Mouse (Mus musculus) spleen, postnatal 10 days (tissue): ENCODE results near the gene Ccdc106.
"Not testable (repeated sequence)": the region's sequence is repeated elsewhere in the genome, so short reads cannot be mapped to it uniquely, and the experiment has no call there.

Experiments used
- DNase-seq, 2 experiments: peaks; one replicate each; pipeline ENCODE4 v3.0.0; 2021 to 2022; ENCODE audit warnings: low spot score in 2 of 2

Ccdc106 gene

DNA sequence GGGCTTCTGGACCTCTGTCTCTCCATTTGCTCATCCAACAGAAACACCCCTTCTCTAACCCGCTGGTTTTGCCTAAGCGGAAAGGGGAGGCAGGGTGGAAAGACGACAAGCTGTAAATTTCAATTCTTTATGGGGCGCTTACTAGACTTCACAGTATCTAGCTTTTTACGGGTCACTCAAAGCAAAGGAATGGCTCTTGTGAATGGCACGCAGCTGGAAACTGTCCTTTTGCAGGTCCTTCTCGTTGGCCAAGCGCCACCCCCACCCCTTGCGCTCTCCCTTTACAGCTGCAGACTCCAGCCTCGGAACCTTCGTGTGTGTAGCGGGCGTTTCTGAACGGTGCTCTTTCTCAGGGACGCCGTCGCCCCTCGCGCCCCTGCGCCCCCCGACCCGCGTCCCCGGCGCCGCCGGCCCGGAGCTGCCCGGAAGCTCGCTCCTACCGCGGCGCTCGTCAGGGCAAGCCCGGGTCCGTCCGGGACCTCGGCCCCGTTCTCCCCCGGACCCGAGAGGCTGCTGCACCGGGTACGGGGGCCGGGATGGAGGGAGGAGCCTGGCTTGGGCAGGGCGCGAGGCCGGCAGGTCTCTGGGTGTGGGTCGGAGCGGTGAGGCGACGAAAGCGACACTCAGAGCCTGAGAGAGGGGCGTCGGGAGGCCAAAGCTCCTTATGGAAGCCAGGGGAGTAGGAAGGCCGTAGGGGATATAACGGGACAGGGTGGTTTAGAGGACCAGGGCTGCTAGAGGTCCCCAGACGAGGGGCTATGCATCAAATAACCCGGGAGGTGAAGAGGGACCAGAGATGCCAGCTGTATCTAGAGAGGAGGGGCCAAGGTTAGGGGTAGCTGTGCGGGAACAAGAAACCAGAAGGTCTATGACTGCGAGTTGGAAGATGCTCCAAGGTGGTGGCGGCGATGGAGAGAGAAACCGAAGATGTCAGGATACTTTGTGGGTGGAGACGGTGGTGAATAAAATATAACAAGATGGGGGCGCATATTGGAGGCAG is 31.1 kb downstream of the Ccdc106 start, which contains the start of gene Zfp580:
Gene Zfp580 (plus strand): TSS at position 346 of the 1,000 bp plus-strand sequence.
- peak; percentile 52 to 67 for DNase-seq

DNA sequence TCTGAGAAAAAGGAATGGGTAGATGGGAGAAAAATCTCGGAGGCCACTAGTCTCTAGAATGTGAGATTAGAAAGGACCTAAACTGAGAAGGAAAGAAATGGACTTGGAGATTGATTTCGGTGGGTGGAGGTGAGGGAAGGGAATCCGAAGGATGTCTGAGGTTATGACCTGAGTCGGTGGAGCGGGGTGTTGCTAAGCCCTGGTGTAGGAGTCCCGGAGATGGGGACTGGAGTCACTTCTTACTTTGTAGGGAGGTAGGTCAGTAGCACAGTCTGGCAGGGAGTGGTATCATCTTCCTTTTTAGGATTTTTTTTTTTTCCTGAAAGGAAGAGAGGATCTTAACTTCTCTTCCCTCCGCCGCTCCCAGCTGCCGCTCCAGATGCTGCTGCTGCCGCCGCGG is 32.1 kb downstream of the Ccdc106 start:
- no peak for DNase-seq

GRCm38 (mm10) chr7:5052931-5053343 is 32.6 kb downstream of the Ccdc106 start:
- DNase-seq, result no peak

DNA sequence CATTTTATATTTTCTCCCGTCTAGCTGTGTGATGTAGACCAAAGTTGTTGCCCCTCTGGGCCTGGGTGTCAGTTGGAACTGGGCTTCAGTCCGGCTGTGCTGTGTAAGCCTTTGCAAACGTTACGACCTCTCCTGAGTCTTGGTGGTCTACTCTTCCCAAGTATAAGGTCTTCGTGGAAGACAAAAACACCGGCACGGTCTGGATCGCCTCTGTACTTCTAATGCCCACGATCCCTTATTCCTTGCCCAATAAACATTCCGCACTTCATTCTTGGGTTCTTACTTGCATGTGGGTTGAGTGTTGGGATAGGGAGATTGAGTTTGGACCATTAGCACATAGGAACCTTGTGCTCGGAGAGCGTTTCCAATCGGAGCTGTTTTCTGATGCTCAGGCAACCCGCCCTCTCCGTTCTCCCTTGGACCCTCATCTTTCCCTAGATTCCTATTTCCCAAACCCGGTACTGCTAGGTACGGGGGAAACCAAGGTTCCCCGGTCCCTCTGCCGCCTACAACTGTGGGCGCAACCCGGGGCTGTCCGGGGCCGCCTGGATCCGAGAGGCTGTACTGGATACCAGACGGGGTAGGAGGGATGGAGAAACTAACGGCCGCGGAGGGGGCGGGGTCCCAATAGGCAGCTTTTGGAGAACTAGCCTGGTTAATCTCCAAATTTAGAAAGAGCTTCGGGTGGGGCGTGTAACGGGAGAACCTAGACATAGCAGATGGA is 33.3 kb downstream of the Ccdc106 start:
- DNase-seq, result no peak

- DNase-seq, result no peak
Measured at GRCm38 (mm10) chr7:5056651-5057263, 36.4 kb downstream of the Ccdc106 start.

DNA sequence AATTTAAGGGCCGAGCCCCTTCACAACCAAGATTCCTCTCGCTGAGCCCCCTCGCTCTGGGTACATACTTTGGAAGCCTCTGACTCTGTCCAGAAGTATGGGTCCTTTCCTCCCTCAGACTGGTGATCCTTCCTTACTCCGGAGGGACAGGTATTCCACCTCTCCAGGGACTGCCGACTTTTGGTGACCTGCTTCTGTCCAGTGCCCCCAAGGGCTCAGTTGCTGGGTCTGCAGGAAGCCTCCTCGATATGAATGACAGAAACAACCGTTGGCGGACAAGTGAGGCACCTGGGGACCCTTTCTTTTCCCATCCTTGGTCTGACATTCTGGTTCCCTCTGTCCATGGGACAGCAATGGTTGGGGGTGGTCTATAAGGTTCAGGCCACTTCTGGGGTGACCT is 37.0 kb downstream of the Ccdc106 start:
- DNase-seq, result no peak

DNA sequence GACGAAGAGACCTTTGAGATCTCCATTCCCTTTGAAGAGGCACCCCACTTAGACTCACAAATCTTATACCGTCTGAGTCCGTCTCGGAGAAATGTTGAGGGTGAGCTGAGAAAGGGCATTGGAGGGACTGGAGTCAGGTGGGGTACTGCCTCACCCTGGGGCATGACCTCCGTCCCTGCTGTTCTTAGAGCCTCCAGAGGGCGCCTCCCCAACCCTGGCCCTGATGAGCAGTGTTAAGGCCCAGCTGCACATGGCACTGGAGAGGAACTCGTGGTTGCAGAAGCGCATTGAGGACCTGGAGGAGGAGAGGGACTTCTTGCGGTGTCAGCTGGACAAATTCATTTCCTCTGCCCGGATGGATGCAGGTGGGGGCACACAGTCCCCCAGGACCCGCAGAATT is 37.5 kb downstream of the Ccdc106 start:
- DNase-seq, result peak in 1 of 2 experiments; percentile 58

GRCm38 (mm10) chr7:5058631-5059030 is 38.3 kb downstream of the Ccdc106 start:
- no peak for DNase-seq

DNA sequence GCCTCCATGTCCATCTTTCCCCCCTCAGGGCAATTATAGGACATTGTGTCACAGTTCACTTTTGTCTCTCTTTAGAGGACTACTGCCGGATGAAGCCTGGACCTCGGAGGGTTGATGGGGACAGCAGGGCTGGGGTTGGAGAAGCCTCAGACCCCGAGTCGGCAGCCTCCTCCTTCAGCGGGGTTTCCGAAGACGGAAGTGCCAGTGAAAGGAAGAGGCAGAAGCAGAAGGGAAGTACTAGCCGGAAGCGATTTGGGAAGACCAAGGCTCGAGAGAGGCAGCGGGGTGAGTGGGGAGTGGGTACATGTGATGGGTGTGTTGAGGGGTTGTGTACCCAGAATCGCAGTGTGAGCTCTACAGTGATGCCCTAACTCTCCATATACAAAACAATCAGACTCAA is 39.1 kb downstream of the Ccdc106 start:
- no peak for DNase-seq

DNA sequence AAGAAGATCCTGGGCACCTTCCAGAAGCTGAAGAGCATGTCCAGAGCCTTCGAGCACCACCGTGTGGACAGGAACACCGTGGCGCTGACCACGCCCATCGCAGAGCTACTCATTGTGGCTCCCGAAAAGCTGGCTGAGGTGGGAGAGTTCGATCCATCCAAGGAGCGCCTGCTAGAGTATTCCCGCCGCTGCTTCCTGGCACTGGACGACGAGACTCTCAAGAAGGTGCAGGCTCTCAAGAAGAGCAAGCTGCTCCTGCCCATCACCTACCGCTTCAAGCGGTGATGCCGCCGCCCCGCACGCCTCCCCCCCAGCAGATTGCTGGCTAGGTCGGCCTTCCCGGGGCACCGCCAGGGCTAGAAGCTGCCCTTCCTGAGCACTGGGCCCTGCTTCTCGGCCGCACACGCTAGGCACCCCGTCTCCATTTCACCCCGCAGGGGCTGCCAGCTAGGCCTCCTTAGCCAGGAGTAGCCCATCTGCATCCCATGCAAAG is 39.9 kb downstream of the Ccdc106 start:
- peak; percentile 66 to 87 for DNase-seq

DNA sequence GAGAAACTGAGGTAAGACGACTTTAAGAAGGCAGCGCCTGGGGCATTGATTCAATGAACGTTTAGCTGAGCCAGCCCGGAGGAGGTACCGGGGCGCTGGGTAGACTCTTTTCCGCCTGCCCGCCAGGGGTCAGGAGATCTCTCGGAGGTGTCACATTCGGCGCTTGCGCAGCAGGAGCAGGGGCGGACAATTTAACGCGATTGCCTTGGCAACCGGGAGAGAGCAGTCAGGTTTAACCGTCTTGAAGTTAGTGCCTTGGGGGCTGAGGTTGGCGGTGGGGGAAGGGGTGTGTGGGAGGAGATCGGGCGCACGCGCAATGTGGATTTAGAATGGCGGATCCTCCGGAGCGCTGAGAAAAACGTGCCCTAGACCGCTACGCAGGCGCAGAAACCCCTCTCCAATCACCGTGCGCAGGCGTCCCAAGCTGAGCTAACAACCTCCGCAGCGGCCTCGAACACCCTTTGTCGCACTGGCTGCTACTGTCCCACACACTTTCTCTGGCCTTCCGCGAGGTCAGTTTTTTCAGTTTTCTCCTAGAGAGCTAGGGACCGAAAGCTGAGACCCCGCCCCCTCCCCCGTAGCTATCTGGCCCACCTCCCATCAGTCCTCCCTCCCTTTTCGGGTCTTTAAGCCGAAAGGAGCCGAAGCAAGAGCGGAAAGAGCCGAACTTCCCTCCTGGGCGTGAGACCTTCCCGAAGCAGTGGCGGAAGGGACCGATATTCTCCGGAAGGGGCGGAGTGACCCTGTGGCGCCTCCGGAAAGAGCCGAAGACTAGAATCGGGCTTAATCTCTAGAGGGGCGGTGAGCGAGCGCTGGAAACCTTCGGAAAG is 40.8 kb downstream of the Ccdc106 start:
- DNase-seq, result peak; percentile 91 to 97

DNA sequence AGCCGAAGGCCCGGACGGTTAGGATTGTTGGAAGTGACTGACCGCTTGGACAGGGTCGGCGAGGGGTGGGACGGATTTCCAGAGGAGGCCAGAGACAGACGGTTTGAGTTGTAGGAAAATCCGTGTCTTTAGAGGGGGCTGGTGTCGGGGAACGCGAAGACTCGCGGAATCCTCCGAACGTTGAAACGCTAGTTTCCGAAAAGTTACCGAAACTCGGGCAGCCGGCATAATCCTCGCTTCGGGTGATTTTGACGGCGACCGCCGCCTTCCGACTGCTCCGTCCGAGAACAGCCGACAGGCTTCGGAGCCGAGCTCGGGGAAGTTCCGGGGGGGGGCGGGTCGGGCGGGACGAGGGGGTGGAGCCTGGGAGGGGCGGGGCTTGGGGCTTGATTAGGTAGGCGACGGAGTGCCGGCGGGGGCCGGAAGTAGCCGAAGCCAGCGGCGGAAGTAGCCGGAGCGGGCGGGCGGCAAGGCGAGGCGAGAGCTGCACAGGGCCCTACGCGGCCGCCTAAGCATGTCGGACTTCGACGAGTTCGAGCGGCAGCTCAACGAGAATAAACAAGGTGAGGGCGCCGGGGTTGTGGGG is 41.5 kb downstream of the Ccdc106 start, which contains the start of gene U2af2:
Gene U2af2 (plus strand): TSS at position 370 of the 586 bp plus-strand sequence.
- DNase-seq, result peak; percentile 90 to 98

DNA sequence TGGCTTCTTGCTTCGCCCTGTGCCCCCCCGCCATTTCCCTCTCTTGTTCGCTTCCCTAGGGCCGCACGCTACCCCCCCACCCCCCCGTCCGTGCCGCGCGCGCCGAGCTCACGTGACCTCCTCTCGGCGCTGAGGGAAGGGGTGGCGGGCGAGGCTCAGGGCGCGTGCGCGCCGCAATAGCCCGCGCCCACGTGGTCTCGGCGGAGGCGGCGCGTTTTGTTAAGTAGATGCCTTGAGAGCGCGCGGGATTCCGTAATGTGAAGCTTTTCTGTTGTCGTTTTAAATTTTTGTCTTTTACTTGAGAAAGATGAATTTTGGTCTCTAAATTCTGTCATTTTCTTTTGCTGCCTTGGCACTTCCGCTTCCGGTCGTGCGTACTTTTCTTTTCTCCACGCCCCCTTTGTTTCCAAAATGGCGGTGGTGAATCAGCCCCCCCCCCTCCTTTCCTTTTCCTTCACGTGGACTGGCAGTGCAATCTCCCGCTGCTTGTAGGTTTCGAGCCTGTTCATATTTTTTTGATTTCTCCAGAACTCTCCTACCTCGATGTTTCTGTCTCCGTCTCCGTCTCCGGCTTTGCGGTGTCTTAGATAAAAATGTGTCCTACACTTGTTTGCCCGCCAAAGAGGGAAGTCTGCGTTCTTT is 42.1 kb downstream of the Ccdc106 start:
- DNase-seq, result peak in 1 of 2 experiments; percentile 77

DNA sequence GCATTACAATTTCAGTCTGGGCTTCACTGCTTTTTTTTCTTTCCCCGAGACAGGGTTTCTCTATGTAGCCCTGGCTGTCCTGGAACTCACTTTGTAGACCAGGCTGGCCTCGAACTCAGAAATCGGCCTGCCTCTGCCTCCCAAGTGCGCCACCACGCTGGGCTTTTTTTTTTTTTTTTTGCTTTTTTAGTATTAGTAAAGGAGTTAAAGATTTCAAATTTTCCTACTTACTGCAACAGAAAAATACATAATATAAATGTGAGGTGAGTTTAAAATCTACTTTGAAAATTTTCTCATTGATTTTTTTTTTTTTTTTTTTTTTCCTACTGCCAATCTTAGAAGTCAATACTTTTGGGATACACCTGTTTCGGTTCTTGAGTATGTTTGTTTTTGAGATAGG is 44.5 kb downstream of the Ccdc106 start:
- no peak for DNase-seq

DNA sequence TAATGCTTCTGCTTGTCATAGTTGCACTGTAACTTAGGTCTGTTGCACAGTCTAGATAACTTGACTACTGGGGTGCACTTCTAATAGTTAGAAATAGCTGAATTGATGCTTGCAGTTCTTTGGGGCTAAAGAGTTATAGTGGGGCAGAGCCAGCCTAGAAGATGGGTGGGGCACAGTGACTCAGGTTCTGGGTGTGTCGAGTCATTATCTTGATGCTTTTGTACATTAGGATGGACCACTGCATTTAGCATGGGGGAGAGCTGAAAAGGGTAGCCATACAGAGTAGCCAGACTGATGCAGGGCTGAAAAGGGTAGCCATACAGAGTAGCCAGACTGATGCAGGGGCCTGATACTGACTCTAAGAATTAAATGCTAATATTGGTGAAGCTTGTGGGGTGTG is 53.2 kb downstream of the Ccdc106 start:
- peak in 1 of 2 experiments; percentile 36 for DNase-seq

DNA sequence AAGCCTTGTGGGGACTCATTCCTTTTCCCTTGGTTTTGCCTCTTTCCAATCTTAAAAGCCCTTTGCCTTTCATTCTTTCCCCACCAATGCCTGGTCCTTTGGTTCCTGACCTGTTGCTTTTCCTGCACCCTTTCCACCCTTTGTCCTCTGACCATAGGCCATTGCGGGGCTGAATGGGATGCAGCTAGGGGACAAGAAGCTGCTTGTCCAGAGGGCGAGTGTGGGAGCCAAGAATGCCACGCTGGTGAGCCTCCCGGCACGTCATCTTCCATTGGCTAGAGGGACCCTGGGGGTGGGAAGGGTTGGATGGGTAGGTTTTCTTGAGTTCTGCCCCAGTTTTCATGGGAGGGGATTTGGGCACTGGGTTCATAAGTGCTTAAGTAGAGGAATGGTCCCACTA is 54.6 kb downstream of the Ccdc106 start:
- DNase-seq, result no peak

GRCm38 (mm10) chr7:5076931-5077330 is 56.6 kb downstream of the Ccdc106 start:
- DNase-seq, result no peak

DNA sequence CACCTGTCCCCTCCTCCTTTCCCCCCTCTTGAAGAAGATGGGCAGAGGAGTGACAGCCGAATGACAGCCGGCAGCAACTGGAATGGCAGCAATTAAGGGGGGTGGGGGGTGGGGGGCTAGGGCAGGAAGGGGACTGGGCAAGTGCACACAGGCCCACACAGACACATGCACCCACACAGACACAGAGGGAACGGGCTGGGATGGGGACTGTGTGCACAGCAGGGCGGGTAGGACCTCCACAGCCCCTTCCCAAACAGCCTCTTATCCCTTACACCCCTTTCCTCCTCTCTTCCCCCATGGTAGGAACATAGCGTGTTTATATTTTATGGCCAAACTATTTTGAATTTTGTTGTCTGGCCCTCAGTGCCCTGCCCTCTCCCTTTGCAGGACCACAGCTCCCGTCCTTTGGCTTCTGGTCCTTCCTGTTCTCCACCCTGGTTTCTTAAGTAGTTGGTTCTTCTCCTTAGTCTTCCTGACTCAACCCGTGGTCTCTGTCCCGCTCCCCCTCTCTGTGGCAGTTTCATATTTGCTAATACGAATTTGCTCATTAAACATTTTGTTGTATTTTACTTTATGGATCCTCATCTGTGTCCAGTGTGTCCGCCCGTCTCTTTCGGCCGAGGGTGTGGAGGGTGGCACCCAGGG is 59.1 kb downstream of the Ccdc106 start:
- DNase-seq, result not testable (repeated sequence)

DNA sequence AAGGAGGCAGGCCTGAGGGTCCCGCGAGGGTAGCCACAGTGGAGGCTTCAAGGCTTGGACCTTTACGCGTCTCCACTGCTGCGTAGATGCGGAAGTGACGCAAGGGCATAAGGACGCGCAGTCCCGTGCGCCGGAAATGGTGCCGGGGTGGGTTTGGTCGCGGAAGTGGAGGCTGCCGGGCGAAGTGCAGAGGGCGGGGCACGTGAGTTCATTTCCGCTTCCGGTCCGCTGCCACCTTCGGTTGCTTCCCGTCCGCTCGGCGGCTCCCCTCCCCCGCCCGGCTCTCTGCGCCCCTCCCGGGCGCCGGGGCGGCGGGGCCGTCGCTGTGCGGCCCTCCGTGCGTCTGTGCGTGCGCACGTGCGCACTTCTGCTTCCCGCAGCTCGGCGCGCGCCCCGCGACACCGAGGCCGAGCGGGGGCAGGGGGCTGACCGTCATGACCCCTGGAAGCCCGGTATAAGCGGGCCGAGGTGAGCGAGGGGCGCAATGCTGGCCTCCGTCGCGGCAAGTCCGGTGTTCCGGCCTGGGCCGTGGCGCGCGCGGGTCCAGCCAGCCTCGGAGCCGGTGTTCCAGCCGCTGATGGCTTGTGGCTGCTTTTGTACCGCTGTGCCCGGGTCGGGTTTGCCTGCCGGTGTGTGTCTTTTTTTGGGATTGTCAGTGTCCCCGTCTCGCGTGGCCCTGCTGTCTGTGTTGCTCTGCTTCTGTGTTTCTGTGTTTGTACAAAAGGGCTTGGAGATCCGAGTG is 59.8 kb downstream of the Ccdc106 start, which contains the start of gene Epn1:
Gene Epn1 (plus strand): TSS at position 226 of the 742 bp plus-strand sequence.
- peak; percentile 83 to 97 for DNase-seq
